Mouse (Mus musculus): ENCODE data around the gene Thsd7b.

Gene Thsd7b

DNA sequence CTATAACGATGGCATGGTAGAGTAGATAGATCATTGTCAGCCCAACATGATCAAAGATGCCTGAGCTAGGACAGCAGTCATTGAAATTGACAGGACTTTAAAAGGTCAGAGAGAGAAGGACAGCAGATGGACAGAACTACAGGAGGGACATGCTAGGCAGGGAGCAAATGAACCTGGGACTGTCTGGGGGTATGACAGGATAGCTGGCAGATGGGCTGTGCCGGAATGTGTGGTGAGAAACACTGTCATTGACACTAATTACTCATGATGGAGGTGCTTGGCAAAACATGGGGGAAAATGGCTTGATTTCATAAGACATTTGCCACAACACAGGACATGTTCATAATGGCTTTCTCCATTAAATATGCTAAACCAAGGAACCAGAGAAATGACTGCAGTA lies 253.9 kb downstream of the Thsd7b start:
- no peak for DNase-seq

DNA sequence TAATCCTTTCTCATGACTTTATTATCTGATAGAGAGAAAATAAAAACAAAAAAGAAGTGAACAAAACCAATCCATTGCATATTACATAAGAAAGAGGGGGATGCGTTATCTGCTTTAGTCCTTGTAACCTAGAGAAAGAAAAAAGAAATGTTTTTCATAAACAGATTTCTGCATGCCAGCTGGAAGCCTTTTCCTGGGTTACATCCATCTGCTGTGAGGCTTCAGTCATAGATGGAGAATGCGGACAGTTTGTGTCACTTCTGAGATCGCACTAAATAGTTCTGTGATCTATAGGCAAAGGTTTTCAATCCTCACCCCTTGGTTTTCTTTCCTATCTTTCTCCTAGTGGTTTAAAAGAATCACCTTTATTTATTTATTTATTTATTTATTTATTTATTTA lies 259.1 kb downstream of the Thsd7b start:
- DNase-seq, result no peak

DNA sequence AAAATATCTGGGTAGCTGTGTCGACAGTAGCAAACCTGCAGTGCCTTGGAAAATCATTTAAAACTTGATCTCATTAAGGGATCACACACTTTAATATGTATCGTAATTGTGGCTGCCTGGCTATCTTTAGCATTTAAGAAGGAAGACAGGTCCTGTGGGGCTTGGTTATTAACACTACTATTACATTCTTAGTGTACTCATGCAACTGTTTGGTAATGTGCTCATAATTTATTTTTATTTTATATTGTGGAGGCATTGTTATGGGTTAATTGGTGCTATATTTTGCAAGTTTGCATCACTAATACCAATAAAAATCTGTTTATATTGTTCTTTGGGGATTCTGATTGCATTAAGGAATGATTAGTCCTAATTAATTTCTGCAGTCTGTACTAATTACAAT lies 265.4 kb downstream of the Thsd7b start:
- DNase-seq, result no peak

DNA sequence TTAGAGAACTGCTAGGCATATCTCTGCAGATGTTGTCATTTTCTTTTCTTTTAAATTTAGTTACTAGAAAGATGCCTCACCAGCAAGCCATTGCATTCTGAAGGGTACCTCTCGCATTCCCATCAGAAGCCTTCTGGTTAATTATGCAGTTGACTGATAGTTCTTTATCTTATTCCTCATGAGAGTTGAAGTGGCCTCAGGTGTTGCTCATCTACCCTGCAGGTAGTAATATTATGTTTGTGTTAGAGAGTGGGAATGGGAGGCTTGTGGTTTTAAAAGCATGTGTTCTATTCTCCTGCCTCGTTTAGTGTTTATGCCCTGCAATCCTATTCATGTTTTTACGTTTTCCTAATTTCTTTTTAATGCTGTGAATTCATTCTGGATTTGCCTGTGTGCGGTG lies 265.9 kb downstream of the Thsd7b start:
- no peak for DNase-seq

DNA sequence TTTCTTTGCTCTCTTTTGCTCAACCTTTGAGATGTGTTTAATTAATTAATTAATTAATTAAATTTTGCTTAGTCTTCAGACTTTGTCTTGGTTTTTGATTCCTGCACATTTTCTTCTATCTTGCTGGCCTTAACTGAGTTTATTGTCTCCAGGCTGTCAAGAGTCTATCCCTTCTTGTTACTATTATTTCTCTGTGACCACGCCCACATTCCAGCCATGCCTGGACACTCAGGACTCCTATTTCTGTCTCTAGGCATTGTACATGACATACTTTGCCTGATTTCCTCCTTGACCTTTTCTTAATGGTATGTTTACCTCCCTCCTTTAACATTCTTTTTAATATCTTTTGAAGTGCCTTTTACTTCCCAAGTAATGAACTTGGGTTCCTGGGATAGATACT lies 267.6 kb downstream of the Thsd7b start:
- DNase-seq, result no peak

DNA sequence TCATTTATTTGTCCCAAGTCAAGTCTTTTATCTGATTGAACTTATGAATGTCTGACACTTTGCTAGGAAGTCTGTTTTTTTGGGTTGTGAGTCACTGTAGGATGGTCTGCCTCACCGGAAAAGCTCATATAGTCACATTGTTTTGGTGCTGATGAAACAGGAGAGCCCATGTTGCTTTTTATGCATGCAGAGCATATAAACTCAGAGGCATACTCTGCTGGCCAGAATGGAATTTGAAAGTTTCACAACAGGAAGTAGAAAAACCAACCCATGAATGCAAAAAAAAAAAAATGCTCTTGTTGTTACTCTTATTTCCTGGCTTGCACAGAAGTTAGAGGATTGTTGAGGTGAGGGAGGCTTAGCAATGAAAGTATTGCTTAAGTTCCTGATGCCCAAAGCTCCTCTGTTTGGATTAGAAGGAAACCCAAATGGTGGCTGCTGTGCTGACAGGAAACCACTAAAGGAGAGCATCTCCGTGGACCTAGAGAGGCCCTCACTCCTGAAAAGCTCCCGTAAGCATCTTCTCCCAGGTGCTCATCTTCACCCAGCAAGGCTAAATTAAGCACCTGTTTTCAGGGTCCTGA lies 269.6 kb downstream of the Thsd7b start:
- DNase-seq, result no peak

DNA sequence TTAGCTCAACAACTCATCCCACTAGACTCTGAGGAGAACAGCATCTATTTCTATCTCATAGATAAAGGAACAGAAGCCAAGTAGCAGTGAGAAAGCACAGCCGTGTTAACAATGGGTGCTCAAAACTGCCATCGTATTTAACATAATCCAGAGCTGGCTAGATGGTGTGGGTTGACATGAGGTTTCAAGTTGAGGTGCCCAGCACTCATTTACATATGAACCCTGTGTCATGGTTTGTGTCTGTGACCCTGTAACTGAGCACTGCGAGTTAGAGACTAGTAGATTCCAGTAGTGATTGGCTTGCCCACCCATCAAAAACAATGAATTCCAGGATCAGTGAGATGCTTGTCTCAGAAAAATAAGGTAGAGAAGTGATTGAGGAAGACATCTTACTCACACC lies 270.1 kb downstream of the Thsd7b start:
- no peak for DNase-seq

DNA sequence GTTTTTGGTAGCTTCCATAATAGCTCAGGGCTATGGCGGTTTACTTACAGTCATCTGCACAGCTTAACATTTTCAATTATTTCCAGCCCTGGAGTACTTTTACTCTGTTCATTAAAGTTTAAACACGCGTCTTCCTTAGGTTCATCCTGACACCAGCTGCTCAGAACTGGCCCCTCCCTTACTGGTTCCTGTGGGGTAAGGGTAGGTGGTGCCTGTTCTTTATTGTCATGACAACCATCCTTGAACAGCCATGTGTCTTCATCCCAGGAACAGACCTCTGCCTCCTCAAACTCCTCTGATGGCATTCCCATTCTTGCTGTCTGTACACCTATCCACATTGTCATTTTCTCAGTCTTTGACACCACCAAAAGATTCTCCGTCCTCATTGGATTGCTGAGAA lies 285.0 kb downstream of the Thsd7b start:
- no peak for DNase-seq

DNA sequence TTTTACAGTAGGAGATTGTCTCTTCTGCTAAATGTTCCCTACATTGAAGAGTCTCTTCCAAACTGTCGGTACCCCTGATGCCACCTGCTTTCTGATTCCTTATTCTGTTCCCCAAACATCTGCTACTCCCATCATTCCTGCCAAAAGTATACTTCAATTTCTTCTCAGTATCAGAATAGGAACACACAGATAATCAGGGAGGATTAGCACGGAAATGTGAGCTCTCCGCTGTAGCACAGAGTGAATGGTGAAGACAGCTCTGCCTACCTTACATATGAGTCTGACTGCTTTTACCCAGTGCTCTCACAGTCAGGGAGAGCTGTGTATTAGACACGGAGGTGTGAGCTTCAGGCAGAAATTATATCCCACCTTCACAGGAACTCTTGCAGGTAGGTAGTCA lies 286.0 kb downstream of the Thsd7b start:
- no peak for DNase-seq

DNA sequence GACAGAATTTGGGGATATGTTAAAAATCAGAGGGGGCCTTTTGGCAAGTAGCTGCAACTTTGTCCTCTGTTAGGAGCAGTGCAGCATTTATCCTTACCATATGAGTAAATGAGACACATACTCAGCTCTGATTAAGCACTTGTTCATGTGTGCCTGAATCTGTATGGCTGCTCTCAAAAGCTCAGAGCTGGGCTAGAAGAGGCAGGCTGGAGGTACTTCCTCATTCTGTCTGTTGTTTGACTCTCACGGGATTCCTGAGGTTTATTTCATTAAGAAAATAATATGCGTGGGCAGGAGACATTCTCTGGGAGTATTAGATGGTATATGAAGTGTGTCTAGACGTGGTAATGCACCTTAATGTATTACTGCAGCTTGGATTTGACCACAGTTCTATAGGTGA lies 286.7 kb downstream of the Thsd7b start:
- DNase-seq, result no peak

DNA sequence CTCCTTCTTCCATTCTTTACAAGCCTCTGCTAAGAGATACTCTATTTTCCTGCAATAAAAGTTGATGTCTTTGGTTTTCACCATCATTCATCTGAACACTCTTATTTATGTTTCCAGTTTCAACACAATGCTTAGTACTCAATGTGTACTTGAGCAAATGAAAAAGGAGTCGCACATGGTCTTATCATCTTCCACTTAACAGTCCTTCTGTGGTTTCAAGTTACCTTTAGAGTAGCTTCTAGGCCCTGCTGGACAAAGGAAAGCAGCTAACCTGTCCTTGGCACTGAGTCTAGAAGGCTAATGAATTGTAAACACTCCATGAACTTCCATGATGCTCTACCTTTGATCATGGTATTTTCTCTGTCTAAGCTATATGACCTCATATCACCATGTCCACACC lies 289.6 kb downstream of the Thsd7b start:
- no peak for DNase-seq

DNA sequence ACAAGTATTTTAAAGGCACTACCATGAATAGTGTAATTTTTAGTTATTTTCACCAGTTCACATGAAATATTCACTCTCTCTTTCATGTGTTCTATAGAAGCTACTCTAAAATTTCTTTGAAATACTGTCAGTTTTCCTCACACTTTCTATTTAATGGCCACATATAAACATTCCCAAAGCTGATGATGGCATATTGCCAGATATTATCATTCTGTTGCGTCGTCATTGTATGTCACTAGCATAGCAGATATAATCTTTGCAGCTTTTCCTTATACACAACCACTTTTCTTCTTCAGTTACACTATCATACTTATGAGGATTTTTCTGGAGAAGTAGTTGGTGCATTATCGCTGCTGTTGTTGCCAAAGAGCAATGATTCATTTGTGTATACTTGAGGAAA lies 297.4 kb downstream of the Thsd7b start:
- no peak for DNase-seq

DNA sequence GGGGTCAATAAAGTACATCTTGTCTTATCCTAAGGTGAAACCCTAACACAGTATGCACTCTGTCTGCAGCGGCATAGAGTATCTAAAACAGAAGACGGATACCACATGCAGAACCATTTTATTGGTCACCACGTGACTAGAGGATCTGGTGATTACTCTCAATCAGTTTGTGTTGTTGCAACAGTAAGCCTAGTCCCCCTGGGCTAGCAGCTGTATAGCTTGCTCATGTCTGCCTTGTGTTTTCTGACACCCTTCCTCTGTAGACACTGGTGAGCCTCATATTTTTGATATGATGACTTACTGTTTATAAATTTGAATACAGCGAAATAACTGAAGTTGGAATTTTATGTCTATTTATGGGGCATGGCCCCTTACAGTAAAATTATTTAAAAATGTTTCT lies 306.9 kb downstream of the Thsd7b start:
- DNase-seq, result no peak

DNA sequence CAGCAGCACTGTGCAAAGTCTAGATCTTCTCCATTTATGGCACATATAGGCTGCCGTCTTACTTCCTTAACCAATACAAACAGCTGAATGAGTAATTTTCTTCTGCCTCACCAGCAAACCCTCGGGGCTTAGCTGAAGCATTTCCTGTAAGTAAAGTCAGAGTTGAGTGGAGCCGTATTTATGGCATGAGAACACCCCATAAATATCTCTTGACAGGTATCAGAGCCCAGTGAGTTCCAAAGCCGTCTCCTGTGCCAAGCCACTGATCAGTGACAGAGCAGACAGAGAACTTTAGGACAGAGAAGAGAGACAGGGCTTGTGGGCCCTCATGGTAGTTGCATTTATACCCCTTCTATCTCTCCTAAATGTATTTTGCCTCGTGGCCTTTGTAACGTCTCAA lies 313.5 kb downstream of the Thsd7b start:
- DNase-seq, result no peak

DNA sequence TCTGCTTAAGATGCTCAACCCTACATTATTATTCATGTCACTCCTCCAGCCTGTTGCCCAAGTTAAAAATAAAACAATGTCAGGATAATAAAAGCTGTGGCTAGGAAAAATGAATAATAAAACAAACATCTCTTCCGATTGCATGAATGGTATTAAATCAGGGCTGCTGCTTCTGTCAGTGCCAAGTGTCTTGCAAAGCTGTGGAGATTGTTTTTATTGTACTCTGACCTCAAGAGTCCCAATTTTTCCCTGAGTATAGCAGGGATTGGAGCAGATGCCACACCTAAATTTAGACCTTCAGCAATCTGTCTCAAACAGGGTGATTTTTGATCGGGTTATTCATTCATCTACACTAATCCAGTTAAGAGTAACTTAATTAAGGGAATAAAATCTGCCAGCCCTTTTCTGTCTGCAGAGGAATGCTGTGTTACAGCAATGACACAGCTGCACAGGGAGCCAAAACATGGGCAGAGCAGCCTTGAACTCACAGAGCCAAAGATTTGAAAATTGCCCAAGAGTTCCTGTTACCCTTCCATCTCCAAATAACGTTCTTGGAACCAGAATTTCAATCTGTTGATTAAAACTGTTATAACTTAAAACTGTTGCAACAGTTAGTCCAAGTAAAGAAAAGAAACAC lies 316.4 kb downstream of the Thsd7b start:
- no peak for DNase-seq

DNA sequence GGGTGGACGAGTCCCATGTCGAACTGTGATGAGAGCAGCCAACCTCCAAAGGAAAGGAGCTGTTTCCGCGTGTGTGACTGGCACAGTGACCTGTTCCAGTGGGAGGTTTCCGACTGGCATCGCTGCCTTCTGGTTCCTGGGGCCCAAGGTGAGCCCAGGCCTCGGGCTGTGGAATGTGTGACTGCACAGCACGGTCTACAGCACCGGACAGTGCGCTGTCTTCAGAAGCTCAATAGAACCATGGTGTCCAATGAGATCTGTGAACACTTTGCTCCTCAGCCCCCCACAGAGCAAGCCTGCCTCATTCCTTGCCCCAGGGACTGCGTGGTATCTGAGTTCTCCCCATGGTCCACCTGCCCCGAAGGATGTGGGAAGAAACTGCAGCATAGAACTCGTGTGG lies 322.3 kb downstream of the Thsd7b start:
- peak; percentile 5 to 36 for DNase-seq

DNA sequence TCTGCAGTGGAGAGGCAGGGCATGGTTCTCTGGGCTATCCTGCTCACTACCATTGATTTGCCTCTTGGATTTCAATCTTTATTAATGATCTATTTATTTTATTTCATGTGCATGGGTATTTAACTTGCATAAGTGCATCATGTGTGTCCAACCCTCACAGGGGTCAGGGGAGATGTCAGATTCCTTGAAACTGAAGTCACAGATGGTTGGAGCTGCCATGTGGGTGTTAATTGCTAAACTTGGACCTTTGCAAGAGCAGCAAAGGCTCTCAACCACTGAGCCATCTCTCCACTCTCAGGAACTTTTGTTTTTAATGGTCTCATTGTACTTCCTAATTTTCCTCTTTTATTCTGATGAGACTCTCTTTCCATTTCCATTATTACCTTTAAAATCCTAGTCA lies 327.8 kb downstream of the Thsd7b start:
- no peak for DNase-seq

DNA sequence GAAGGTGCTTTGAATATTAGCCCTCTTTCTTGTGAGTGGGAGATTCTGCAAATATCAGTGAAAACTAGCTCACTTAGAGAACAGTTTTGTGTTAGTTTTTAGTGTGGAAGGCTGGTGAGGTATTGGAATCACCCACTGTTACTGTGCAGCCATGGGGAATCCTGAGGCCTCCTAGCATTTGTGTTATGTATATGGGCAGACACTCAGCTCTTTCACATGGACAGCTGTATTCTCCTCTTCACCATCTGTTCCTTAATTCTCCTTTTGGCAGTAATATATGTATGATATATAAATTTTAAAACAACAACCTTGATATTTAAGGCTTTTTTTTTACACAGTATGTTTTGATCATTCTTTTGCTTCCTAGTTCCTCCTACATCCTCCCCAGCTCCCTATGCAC lies 329.2 kb downstream of the Thsd7b start:
- no peak for DNase-seq

DNA sequence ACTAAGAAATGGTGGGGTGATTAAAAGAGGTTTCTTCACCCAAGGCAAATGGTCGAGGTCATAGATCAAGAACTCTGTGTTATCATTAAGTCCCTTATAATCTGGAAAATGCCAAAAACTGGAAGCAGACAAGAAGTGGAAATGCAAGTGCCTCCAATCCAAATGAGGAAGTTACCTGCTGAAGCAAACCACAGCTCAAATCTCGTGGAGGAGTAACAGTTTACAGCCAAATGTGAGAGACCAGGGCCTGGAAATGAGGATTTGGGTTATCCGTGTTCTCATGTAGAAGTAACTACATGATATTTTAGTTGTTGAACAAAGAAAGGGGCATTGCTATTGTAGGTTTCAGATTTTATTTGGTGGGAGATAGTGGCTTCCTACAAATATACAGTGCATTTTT lies 335.3 kb downstream of the Thsd7b start:
- DNase-seq, result no peak

DNA sequence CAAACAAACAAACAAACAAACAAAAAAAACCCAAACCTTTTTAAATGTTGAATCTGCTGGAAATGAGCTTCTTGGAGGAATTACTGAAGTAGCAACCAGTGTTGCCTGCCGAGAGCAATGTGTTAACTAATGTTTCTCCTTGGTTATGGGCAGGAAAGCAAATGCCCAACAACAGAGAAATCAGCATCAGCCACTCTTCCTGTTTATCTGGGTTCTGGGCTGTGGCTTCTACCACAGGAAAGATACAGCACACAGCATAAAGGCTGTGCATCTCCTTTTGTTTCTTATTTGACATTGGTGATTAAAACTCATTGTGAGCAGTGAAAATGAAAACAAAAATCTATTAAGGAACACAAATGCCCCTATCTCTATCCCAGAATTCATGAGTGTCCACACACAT lies 343.0 kb downstream of the Thsd7b start:
- DNase-seq, result no peak

DNA sequence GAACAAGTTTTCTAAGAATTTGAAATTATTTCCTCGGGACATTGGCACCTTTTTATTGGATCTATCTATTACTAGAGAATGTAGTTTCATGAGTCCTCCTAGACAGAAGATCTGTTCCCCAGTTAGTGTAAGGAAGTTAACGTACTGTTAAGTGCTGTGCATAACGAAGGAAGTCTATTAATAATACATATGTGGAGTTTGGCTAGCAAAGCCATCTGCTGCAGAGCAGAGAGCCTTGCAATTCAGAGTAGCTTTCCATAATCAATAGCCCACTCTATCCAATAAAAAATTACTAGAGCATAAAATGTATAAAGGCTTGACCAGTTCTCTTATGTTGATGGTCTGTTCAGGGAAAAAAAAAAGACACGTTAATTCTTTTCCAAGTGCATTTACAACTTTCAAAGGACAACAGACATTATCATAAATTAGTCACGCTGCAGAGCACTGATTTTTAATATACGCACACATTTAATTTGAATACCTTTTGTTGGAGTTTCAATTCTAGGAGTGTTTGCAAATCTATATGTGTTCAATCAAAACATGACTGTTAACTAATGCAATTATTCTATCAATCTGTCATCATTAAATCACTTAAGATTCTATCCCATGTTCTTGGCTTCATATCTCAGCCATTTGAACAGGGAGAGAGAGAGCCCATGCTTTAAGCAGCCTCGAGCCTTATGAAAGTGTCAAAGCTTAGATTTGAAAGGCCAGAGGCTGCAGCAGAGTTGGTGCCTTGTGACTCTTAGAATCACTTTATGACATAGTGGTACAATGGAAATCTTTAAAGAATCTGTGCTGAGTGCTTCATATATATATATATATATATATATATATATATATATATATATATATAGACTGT lies 346.6 kb downstream of the Thsd7b start:
- DNase-seq, result no peak

DNA sequence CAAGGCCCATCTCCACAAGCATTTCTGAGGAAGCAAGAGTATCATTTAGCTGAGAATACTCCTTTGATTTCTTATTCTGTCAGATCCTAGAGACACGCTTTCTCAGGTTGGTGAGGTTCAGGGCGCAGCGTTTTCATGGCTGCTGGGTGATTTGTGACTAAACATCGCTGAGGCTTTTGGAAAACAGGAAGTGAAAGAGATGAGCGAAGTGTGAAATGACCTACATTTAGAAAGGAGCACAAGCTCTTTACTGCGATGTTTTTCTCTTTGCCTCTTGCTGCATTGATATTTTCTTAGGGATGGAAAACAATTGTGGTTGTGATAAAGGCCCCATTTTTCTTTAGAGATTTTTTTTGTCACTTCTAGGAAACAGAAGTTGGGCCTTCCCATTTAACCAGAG lies 351.4 kb downstream of the Thsd7b start:
- no peak for DNase-seq

DNA sequence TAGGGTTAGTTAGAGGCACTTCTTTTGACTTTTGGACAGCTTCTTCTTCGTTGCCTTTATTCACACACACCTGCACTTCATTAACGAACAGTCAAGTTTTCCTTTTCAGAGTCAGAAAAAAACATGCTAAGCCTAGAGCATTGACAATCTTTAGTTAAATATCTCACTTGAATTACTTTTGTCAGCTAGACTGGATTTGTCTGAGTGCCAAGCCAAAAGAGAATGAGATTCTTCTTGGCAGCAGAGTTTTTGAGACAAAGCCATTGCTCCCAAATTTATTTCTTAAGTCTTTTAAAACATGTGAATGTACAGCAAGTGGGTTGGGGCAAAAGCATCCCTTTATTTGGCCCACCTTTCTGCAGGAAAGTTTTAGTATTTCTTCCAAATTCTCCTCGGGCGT lies 362.0 kb downstream of the Thsd7b start:
- no peak for DNase-seq

DNA sequence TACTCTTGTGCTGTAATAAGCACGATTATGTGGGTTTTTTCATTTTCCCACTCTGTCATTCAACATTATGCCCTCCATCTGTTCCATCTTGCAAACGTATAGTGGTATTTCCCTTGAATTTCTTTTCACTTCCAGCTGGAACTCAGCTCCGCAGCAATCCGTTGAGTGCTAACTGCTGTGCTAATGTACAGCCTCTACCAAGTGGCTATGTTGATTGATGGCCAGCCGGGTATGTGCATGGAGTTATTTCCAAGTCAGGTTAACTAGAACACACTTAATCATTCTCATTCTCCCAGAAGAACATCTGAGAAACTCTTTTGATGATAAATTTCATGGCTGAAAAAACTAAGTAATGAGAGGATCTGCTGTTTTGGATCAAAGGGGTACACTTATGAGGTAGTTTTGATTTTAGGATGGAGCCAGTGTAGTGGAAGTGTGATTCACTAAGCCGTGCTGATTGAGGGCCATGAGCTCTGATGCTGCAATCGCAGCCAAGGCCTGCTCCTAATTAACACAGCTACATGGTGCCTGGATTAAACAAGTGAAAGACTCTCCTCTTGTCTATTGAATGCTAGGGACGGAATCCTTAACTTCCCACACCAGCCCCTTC lies 371.3 kb downstream of the Thsd7b start:
- no peak for DNase-seq

Data from kidney, postnatal 25 days (tissue).